Mouse (Mus musculus) hindbrain, embryonic 16.5 days (tissue): ENCODE results near the gene Zkscan2. TPM values are rescaled to one million over a fixed set of nuclear protein-coding genes. Genes with fewer than 3 reads are reported as not detected.

Source experiments
- polyA plus RNA-seq: library from polyadenylated mRNA; unstranded; fragments of >200 nt; fragmentation: Nextera tagmentation; extraction: Ambion mirVana; gene quantifications from 2 replicates; pipeline ENCODE4 v1.2.1, GENCODE M21; 2015

Gene Zkscan2
- polyA plus RNA-seq, 1 experiment from 2014 or later = 10.4 TPM

Other genes starting within 250 kb of the Zkscan2 start
- gene Lcmt1, start 130.7 kb downstream of the Zkscan2 start, polyA plus RNA-seq = 104 and 112 TPM in 2 replicates
- 8.8 and 11.2 TPM in 2 replicates for gene Arhgap17, start 130.5 kb downstream of the Zkscan2 start, polyA plus RNA-seq
- gene Aqp8, start 38.2 kb downstream of the Zkscan2 start, polyA plus RNA-seq = not detected in 2 replicates